12 mouse cellular contexts compared by ENCODE assay signal in genomic region chr2:135676978-135677501, GRCm38 (mm10).
"Had no signal": no experiment of that assay in that cellular context is flagged by ENCODE, and none has a peak within 500 bp of the region (broad histone marks: within the 10 kb centered on the region; RNA-seq: fewer than 3 reads in every experiment).

No protein-coding gene starts in this region.

- H3K4me3 ChIP-seq: layer of hippocampus, adult 2 months; limb, embryonic 10.5 days; liver, embryonic 15.5 days; midbrain, embryonic 13.5 days had no signal

- H3K4me2 ChIP-seq: liver, embryonic 11.5 days; liver, embryonic 15.5 days; midbrain, embryonic 13.5 days had no signal

- H3K27ac ChIP-seq: layer of hippocampus, adult 2 months; limb, embryonic 10.5 days; liver, embryonic 15.5 days; midbrain, embryonic 13.5 days had no signal

- ATAC-seq: lung, postnatal 0 days; midbrain, embryonic 13.5 days had no signal

- H3K9me3 ChIP-seq: limb, embryonic 10.5 days; liver, embryonic 15.5 days; midbrain, embryonic 13.5 days had no signal

- DNase-seq: kidney, adult 18-20 months; kidney, postnatal 25 days; lung, adult 2 months; lung, postnatal 36 days; right cerebral cortex, postnatal 14 days; thymus, postnatal 4 days had no signal

- H3K27me3 ChIP-seq: liver, embryonic 15.5 days; midbrain, embryonic 13.5 days had no signal

- H3K9ac ChIP-seq: liver, embryonic 15.5 days; midbrain, embryonic 13.5 days had no signal

- H3K4me1 ChIP-seq: liver, embryonic 15.5 days had no signal

- H3K36me3 ChIP-seq: limb, embryonic 10.5 days; liver, embryonic 15.5 days; midbrain, embryonic 13.5 days had no signal
